Mouse (Mus musculus) liver, postnatal 0 days (tissue): ENCODE data around the gene Rasa2.

Experiments
- CTCF ChIP-seq: sonication (generic); IDR thresholded peaks from 2 replicates; pipeline ENCODE4 v1.5.1; 2016; ENCODE audit warnings: antibody characterized with exemption, low read depth
- EP300 ChIP-seq: IDR thresholded peaks from 2 replicates; pipeline ENCODE4 v1.6.1; 2016; ENCODE audit warnings: antibody characterized with exemption, low read depth, mild to moderate bottlenecking

- no peak for TF ChIP-seq CTCF
- no peak for TF ChIP-seq EP300
Measured at GRCm38 (mm10) chr9:96636423-96637156, 5.2 kb upstream of the Rasa2 start.
